Mouse (Mus musculus): ENCODE data around the gene Hmgcs2. TPM values are rescaled to one million over a fixed set of nuclear protein-coding genes. Genes with fewer than 3 reads are reported as not detected.

The Hmgcs2 gene
- polyA plus RNA-seq, 1 experiment from 2014 or later: 7.2 TPM

DNA sequence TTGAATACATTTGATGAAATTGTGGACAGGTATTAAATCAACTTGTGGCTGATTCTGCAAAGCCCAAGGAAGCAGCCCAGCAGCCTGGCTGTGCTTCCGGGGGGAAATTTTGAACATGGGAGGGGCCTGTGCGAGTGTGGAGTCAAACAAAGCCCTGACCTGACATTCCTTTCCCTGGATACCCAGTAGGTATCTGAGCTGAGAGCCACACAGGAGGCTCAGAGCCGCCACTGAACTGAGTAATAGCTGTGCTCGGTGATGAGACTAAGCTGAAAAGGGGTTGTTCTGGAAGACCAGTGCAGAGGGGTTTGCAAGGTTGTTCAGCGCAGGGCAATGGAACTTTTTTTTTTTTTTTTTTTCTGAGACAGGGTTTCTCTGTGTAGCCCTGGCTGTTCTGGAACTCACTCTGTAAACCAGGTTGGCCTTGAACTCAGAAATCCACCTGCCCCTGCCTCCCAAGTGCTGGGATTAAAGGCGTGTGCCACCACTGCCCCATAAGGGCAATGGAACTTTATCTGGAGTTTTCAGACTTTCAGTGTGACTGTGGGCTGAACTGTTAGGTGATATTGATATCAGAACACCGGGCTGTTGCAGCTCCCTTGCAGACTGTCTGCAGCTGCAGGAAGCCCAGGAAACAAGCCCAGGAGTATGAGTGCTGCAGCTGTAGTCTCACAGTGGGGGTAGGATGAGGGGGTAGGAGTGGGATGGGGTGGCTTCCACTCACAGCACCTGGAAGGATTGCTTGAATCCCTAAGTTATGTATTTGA lies 33.1 kb upstream of the Hmgcs2 start:
- no peak for DNase-seq (ENCODE audit: low spot score)
- H3K4me2 ChIP-seq (ENCODE audit: low read depth, low read length): no peak overlapping the region
- 39% methylated on average over 7 of the region's 7 CpGs for WGBS
- no peak overlapping the region for H3K9ac ChIP-seq (ENCODE audit: low read depth, low read length)
- no peak; the same call in 1 of the 2 replicates for ATAC-seq (ENCODE audit: low read depth)
- no peaks in the 10 kb centered on the region; the same call in 1 of the 2 replicates for H3K9me3 ChIP-seq (ENCODE audit: control insufficient read depth, low read length)
- H3K27ac ChIP-seq (replicated peaks; ENCODE audit: low read depth, low read length): no peak overlapping the region; the same call in 1 of the 2 replicates
- H3K4me3 ChIP-seq (ENCODE audit: low read depth, low read length): no peak overlapping the region
- H3K27me3 ChIP-seq (replicated peaks; ENCODE audit: control insufficient read depth, insufficient read depth, low read length): no peaks in the 10 kb centered on the region
- H3K4me1 ChIP-seq (ENCODE audit: control insufficient read depth, insufficient read depth, low read length): peaks cover 5% of the 10 kb centered on the region; the same call in 1 of the 2 replicates
- no peaks in the 10 kb centered on the region for H3K36me3 ChIP-seq (ENCODE audit: control insufficient read depth, insufficient read depth, low read length)

DNA sequence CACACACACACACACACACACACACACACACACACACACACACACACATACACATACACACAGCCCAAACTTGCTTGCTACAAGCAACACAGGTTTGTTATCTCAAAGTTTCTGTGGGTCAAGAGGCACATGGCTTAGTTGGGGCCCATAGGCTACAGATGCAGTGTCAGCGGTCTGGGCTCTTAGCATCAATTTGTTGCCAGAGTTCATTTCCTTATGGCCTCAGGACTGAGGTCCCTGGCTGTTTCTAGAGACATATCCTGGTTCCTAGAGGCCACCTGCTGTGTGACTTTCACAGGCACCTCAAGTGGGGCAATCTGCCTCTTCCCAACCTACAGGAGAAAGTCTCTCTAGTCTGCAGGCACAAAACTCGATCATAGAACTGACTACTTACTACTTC lies 30.9 kb upstream of the Hmgcs2 start:
- H3K4me3 ChIP-seq (ENCODE audit: low read depth, low read length): no peak overlapping the region
- 81% methylated on average over 2 of the region's 2 CpGs for WGBS

DNA sequence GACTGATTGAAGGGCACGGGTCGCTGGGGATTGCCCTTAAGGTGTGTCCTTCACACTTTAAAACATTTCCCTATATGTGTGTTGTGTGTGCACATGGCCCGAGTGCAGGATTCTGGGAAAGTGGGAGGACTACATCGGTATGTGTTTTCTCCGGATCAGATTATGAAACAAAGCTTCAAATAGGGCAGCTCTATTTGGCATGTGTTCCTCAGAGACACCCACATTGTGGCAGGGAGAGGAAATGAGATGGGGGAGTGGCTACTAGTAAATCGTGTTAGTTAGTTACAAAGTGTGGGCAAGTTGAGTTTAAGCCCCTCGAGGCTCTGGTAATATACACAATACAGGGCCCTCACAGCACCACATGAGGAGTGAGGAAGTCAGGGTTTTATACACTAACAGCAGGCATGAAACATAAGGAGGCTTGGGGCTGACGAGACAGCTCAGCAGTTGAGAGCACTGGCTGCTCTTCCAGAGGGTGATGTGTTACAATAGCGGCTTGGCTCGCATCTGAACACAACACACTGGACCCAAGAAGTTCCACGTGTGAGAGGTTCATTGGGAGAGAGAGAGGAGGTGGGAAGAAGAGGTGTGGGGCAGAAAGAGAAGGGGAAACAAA lies 30.3 kb upstream of the Hmgcs2 start:
- no peak for ATAC-seq (ENCODE audit: low read depth)
- peaks cover 5% of the 10 kb centered on the region; the same call in 1 of the 2 replicates for H3K4me1 ChIP-seq (ENCODE audit: control insufficient read depth, insufficient read depth, low read length)

More for the DNA sequence above, 30.9 kb upstream of the Hmgcs2 start:
- Histone ChIP-seq H3K4me2 (ENCODE audit: low read depth, low read length) (no peak overlapping the region), H3K9me3 (ENCODE audit: control insufficient read depth, low read length) (peaks cover 9% of the 10 kb centered on the region; the same call in 1 of the 2 replicates), H3K27ac (replicated peaks; ENCODE audit: low read depth, low read length) (no peak overlapping the region), H3K4me1 (ENCODE audit: control insufficient read depth, insufficient read depth, low read length) (peaks cover 5% of the 10 kb centered on the region; the same call in 1 of the 2 replicates), H3K9ac (ENCODE audit: low read depth, low read length) (no peak overlapping the region), H3K36me3 (ENCODE audit: control insufficient read depth, insufficient read depth, low read length) (no peaks in the 10 kb centered on the region), H3K27me3 (replicated peaks; ENCODE audit: control insufficient read depth, insufficient read depth, low read length) (no peaks in the 10 kb centered on the region)
- ATAC-seq (ENCODE audit: low read depth) (no peak), DNase-seq (ENCODE audit: low spot score) (no peak)

DNA sequence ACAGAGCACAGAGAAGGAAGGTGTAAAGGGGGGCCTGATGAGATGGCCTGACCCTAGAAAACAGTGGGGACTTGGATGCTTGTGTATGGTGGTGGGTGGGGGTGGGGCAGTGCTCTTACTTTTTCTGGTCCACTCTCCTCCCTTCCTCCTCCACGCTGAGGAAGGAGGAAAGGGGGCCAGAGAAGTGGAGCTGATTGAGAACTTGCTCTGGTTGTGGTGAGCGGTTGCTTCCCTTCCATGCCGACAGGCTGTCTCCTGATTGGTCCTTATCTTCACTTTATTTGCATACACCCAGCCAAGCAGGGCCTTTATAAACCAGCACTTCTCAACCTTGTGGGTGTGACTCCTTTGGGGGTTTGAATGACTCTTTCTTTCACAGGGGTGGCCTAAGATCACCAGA lies 26.2 kb upstream of the Hmgcs2 start:
- H3K4me3 ChIP-seq (ENCODE audit: low read depth, low read length): no peak overlapping the region
- peaks cover 9% of the 10 kb centered on the region; the same call in 1 of the 2 replicates for H3K9me3 ChIP-seq (ENCODE audit: control insufficient read depth, low read length)
- DNase-seq (ENCODE audit: low spot score): no peak
- ATAC-seq (ENCODE audit: low read depth): no peak
- H3K4me2 ChIP-seq (ENCODE audit: low read depth, low read length): no peak overlapping the region
- no peak overlapping the region for H3K27ac ChIP-seq (replicated peaks; ENCODE audit: low read depth, low read length)
- no peaks in the 10 kb centered on the region for H3K36me3 ChIP-seq (ENCODE audit: control insufficient read depth, insufficient read depth, low read length)
- no peaks in the 10 kb centered on the region for H3K27me3 ChIP-seq (replicated peaks; ENCODE audit: control insufficient read depth, insufficient read depth, low read length)
- no peak overlapping the region for H3K9ac ChIP-seq (ENCODE audit: low read depth, low read length)
- H3K4me1 ChIP-seq (ENCODE audit: control insufficient read depth, insufficient read depth, low read length): peaks cover 4% of the 10 kb centered on the region; the same call in 1 of the 2 replicates
- 92% methylated on average over 2 of the region's 3 CpGs for WGBS

More for the DNA sequence above, 30.3 kb upstream of the Hmgcs2 start:
- Histone ChIP-seq H3K27ac (replicated peaks; ENCODE audit: low read depth, low read length) (no peak overlapping the region), H3K9me3 (ENCODE audit: control insufficient read depth, low read length) (peaks cover 9% of the 10 kb centered on the region; the same call in 1 of the 2 replicates), H3K27me3 (replicated peaks; ENCODE audit: control insufficient read depth, insufficient read depth, low read length) (no peaks in the 10 kb centered on the region), H3K36me3 (ENCODE audit: control insufficient read depth, insufficient read depth, low read length) (no peaks in the 10 kb centered on the region), H3K4me2 (ENCODE audit: low read depth, low read length) (no peak overlapping the region), H3K9ac (ENCODE audit: low read depth, low read length) (no peak overlapping the region), H3K4me3 (ENCODE audit: low read depth, low read length) (no peak overlapping the region)
- WGBS: 66% methylated on average over 11 of the region's 11 CpGs
- no peak for DNase-seq (ENCODE audit: low spot score)

DNA sequence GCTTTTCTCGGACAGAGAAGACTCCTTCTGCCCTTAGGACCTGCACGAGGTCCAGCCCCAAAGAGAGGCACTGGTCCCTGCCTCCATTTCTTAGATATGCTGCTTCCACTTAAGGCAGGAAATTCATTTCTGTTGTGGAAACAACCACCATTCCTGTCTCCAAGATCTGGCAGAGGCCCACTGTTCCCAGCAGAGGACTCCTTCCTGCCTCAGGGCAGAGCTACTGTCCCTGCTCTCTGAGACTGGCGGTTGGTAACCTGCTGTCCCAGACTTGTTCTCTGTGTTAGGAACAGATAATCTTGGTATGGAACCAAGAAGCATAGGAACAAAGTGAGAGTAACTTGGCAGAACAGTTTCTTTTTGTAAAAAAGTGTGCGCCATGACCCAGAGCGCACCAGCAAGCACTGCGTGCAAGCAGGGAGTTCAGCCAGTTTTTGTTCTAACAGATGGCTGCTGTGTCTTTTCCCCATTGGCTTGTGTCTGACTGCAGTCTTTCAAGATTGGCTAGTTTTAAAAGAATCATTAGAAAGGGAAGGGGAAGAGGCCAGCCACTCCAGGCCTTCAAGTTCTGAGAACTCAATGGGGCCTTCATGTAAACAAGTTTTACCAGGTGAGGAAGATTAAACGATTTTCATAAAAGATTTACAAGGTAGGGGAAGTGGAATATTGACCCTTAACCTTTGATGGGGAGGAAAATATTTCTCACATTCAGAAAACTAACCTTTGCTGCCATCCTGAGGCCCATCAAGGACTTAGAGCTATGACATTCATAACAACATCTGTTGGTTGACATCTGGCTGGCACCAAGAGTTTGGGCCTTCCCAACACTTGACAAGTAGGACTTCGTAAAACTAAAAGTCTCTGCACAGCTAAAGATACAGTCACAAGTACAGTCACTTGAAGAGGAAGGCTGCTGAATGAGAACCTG lies 25.3 kb upstream of the Hmgcs2 start:
- peaks cover 9% of the 10 kb centered on the region; the same call in 1 of the 2 replicates for H3K9me3 ChIP-seq (ENCODE audit: control insufficient read depth, low read length)
- H3K36me3 ChIP-seq (ENCODE audit: control insufficient read depth, insufficient read depth, low read length): no peaks in the 10 kb centered on the region
- H3K4me1 ChIP-seq (ENCODE audit: control insufficient read depth, insufficient read depth, low read length): peaks cover 12% of the 10 kb centered on the region
- H3K4me3 ChIP-seq (ENCODE audit: low read depth, low read length): no peak overlapping the region
- no peak for DNase-seq (ENCODE audit: low spot score)
- H3K4me2 ChIP-seq (ENCODE audit: low read depth, low read length): no peak overlapping the region
- H3K9ac ChIP-seq (ENCODE audit: low read depth, low read length): no peak overlapping the region
- H3K27me3 ChIP-seq (replicated peaks; ENCODE audit: control insufficient read depth, insufficient read depth, low read length): no peaks in the 10 kb centered on the region
- ATAC-seq (ENCODE audit: low read depth): no peak
- no peak overlapping the region for H3K27ac ChIP-seq (replicated peaks; ENCODE audit: low read depth, low read length)
- 81% methylated on average over 8 of the region's 8 CpGs for WGBS

DNA sequence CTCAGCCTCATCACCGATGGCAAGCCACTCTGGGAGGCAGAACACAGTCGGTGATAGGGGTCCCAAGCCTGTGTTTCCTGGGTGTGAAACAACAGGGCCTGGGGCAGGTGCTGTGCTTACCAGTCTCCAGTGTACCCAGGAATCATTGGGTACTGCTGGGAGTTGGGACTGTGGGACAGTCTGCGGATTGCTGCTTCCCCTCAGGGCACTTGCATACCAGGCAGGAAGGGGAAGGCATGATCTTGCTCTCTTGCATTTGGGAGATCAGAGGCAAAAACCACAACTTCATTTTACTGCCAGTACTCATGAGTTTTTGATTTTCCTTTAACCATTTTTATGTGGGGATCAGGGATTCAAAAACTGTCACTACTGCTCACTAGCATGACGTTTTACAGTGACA lies 21.5 kb upstream of the Hmgcs2 start:
- Histone ChIP-seq H3K4me2 (ENCODE audit: low read depth, low read length) (no peak overlapping the region), H3K4me3 (ENCODE audit: low read depth, low read length) (no peak overlapping the region), H3K27ac (replicated peaks; ENCODE audit: low read depth, low read length) (peak overlapping the region; percentile 67), H3K4me1 (ENCODE audit: control insufficient read depth, insufficient read depth, low read length) (peaks cover 14% of the 10 kb centered on the region), H3K9me3 (ENCODE audit: control insufficient read depth, low read length) (no peaks in the 10 kb centered on the region), H3K9ac (ENCODE audit: low read depth, low read length) (no peak overlapping the region), H3K36me3 (ENCODE audit: control insufficient read depth, insufficient read depth, low read length) (no peaks in the 10 kb centered on the region), H3K27me3 (replicated peaks; ENCODE audit: control insufficient read depth, insufficient read depth, low read length) (no peaks in the 10 kb centered on the region)
- WGBS: 74% methylated on average over 4 of the region's 4 CpGs
- ATAC-seq (ENCODE audit: low read depth): no peak
- peak; percentile 43 for DNase-seq (ENCODE audit: low spot score)

DNA sequence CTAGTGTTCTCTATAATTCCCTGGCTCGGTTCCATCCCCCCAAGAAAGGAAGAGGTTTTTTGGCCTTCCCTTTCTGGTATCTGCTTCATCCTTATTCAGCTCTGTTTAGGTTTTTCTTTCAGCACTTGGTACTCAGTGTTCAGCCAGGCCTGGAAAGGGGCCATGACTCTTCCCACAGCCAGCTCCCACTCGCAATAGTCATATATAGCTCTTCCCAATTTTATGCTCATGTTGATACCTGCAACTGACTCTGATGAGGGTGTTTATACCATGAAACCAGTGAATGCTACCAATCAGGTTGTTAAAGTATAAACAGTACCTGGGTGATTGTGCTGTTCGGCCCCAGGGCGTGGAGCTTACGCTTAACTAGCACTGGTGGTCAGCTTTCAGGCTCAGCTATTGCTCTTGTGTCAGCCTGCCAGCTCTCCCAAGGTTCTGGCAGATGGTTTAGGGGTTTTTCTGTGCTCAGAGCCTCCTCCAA lies 20.9 kb upstream of the Hmgcs2 start:
- H3K4me1 ChIP-seq (ENCODE audit: control insufficient read depth, insufficient read depth, low read length): peaks cover 14% of the 10 kb centered on the region
- no peaks in the 10 kb centered on the region for H3K9me3 ChIP-seq (ENCODE audit: control insufficient read depth, low read length)
- ATAC-seq (ENCODE audit: low read depth) (no peak), DNase-seq (ENCODE audit: low spot score) (peak; percentile 75)
- H3K27ac ChIP-seq (replicated peaks; ENCODE audit: low read depth, low read length): peak overlapping the region; percentile 67
- no peaks in the 10 kb centered on the region for H3K27me3 ChIP-seq (replicated peaks; ENCODE audit: control insufficient read depth, insufficient read depth, low read length)
- 71% methylated on average over 5 of the region's 5 CpGs for WGBS
- H3K4me3 ChIP-seq (ENCODE audit: low read depth, low read length): no peak overlapping the region
- no peaks in the 10 kb centered on the region for H3K36me3 ChIP-seq (ENCODE audit: control insufficient read depth, insufficient read depth, low read length)
- no peak overlapping the region for H3K9ac ChIP-seq (ENCODE audit: low read depth, low read length)
- H3K4me2 ChIP-seq (ENCODE audit: low read depth, low read length): no peak overlapping the region

DNA sequence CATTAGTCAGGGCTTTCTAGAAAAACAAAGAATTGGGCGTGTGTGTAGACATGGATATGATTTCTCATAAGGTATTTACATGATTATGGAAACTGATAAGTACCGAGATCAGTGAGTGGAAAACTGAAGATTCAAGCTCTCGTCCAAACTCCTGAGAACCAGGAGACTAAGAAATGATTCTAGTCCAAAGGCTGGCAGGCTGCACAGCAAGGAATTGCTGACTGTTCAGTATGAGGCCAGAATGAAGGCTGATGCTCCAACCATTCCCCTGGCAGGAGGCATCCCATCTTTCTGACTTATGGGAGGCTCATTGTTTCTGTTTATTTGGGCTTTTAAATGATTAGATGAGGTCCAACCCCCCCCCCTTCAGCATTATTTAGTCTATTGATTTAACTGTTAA lies 19.7 kb upstream of the Hmgcs2 start:
- Histone ChIP-seq H3K4me1 (ENCODE audit: control insufficient read depth, insufficient read depth, low read length) (peaks cover 14% of the 10 kb centered on the region), H3K9ac (ENCODE audit: low read depth, low read length) (no peak overlapping the region), H3K27ac (replicated peaks; ENCODE audit: low read depth, low read length) (no peak overlapping the region), H3K4me3 (ENCODE audit: low read depth, low read length) (no peak overlapping the region), H3K36me3 (ENCODE audit: control insufficient read depth, insufficient read depth, low read length) (no peaks in the 10 kb centered on the region), H3K9me3 (ENCODE audit: control insufficient read depth, low read length) (no peaks in the 10 kb centered on the region), H3K4me2 (ENCODE audit: low read depth, low read length) (no peak overlapping the region), H3K27me3 (replicated peaks; ENCODE audit: control insufficient read depth, insufficient read depth, low read length) (no peaks in the 10 kb centered on the region)
- ATAC-seq (ENCODE audit: low read depth): no peak
- WGBS: 73% methylated on average over 3 of the region's 3 CpGs
- no peak for DNase-seq (ENCODE audit: low spot score)
